Mouse (Mus musculus): ENCODE measurements around the gene Ubqln4.
"Not testable (repeated sequence)": the region's sequence is repeated elsewhere in the genome, so short reads cannot be mapped to it uniquely, and the experiment has no call there.

Ubqln4 gene

GRCm38 (mm10) chr3:88605666-88606065 is 52.1 kb downstream of the Ubqln4 start, which contains the start of gene Arhgef2:
Arhgef2 (plus strand) TSS chr3:88605966.
- not testable (repeated sequence) for DNase-seq

DNA sequence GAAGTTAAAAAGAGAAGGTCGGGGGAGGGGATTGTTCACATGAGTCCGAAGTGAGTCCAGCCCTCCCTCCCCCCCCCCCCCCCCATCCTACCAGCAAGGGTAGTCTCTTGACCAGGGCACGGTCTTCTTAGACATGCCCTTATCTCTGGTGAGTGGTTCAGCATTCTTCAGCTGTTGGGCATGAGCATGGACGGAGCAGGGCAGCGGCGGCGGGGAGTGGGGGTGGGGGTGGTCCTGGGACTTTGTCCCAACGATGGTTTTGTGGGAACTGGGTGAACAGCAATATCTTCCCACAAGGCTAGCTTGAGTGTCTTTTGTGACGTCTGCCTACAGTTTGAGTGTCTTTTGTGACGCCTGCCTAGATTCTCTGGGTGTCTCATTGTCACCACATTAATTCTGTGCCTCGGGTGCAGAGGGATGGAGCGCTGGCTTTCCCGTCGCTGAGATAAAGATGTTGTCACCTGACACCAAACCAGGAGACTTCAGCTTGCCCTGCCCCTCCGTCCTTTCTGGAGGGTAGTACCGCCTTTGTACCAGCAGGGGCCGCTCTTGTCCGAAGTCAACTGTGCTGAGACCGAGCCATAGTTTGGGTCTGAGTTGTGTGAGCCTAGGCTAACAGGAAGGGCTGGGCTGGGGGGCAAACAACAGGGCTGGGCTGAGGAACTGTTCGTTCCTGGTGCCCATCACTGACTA is 53.7 kb downstream of the Ubqln4 start:
- peak; percentile 86 for DNase-seq

GRCm38 (mm10) chr3:88607758-88608138 is 54.2 kb downstream of the Ubqln4 start:
- no peak for DNase-seq

GRCm38 (mm10) chr3:88609066-88609465 is 55.5 kb downstream of the Ubqln4 start:
- no peak for DNase-seq

- no peak for DNase-seq
These were observed 60.9 kb downstream of the Ubqln4 start for GRCm38 (mm10) chr3:88614418-88614817.

- no peak for DNase-seq
These were observed 61.6 kb downstream of the Ubqln4 start for GRCm38 (mm10) chr3:88615117-88615516.

GRCm38 (mm10) chr3:88615902-88616391 is 62.4 kb downstream of the Ubqln4 start:
- DNase-seq = no peak

GRCm38 (mm10) chr3:88616951-88617500 is 63.5 kb downstream of the Ubqln4 start:
- DNase-seq = no peak

GRCm38 (mm10) chr3:88618074-88618871 is 64.7 kb downstream of the Ubqln4 start:
- DNase-seq = peak; percentile 28

Data from liver (tissue).